Comparison of ENCODE assay signal across 8 mouse cellular contexts in the genomic region with DNA sequence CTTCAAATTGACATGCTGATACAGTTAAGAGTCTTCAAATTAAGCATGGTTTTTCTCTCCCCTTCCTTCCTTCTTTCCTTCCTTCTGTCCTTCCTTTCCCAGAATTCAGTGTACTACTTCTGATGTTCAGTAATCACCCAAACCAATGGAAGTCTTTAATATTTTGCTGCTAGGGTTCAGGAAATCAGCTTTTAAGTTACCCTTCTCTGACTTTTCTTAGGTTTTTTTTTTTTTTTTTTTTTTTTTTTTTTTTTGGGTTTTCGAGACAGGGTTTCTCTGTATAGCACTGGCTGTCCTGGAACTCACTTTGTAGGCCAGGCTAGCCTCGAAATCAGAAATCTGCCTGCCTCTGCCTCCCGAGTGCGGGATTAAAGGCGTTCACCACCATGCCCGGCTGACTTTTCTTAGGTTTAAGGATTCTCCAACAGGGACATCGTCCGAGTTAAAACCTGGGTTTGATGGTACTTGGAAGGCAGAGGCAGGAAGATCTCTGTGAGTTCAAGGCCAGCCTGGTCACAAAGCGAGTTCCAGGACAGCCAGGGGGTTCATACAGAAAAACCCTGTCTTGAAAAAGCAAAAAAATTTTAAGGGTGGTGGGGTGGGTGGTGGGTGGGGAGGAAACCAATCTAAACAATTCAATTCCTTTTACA. TPM values are rescaled to one million over a fixed set of nuclear protein-coding genes. Genes with fewer than 3 reads are reported as not detected.
A peak's percentile ranks its signal among the peaks of the same experiment; 100 is the strongest.
DNase-seq lines count a peak whose midpoint lies in the region; ATAC-seq and TF ChIP-seq lines count a peak whose summit lies in the region.

No protein-coding gene starts in this region.

- H3K36me3 ChIP-seq in lung, postnatal 0 days (ENCODE audit: insufficient read depth, low read length), result no peaks in the 10 kb centered on the region
- H3K36me3 ChIP-seq in limb, embryonic 10.5 days, result peaks cover 21% of the 10 kb centered on the region
- H3K36me3 ChIP-seq in neural tube, embryonic 13.5 days, result no peaks in the 10 kb centered on the region

- H3K27ac ChIP-seq in lung, postnatal 0 days (ENCODE audit: low read length), result no peak overlapping the region
- H3K27ac ChIP-seq in limb, embryonic 10.5 days, result peak overlapping the region; percentile 97; the same call in 1 of the 2 replicates
- H3K27ac ChIP-seq in neural tube, embryonic 13.5 days (replicated peaks), result no peak overlapping the region; the same call in 1 of the 2 replicates

- H3K9ac ChIP-seq in lung, postnatal 0 days (replicated peaks; ENCODE audit: low read depth), result no peak overlapping the region
- H3K9ac ChIP-seq in neural tube, embryonic 13.5 days, result peak overlapping the region; percentile 38; the same call in 1 of the 2 replicates

- WGBS in lung, postnatal 0 days, result 96% methylated on average over 8 of the region's 9 CpGs
- 91% methylated on average over 9 of the region's 9 CpGs for WGBS in limb, embryonic 10.5 days
- 92% methylated on average over 9 of the region's 9 CpGs for WGBS in neural tube, embryonic 13.5 days

- peaks cover 9% of the 10 kb centered on the region; the same call in 1 of the 2 replicates for H3K4me1 ChIP-seq in lung, postnatal 0 days (ENCODE audit: insufficient read depth, low read depth, low read length)
- H3K4me1 ChIP-seq in limb, embryonic 10.5 days, result peaks cover 24% of the 10 kb centered on the region
- peaks cover 25% of the 10 kb centered on the region for H3K4me1 ChIP-seq in neural tube, embryonic 13.5 days (replicated peaks)

- H3K27me3 ChIP-seq in lung, postnatal 0 days (replicated peaks; ENCODE audit: insufficient read depth, low read length), result no peaks in the 10 kb centered on the region
- no peaks in the 10 kb centered on the region for H3K27me3 ChIP-seq in limb, embryonic 10.5 days (ENCODE audit: low read depth, poor library complexity, severe bottlenecking)
- no peaks in the 10 kb centered on the region for H3K27me3 ChIP-seq in neural tube, embryonic 13.5 days

- H3K4me3 ChIP-seq in lung, postnatal 0 days (ENCODE audit: low read depth, low read length), result no peak overlapping the region
- peak overlapping the region; percentile 96 for H3K4me3 ChIP-seq in limb, embryonic 10.5 days
- peak overlapping the region; percentile 98 for H3K4me3 ChIP-seq in neural tube, embryonic 13.5 days

- no peak for TF ChIP-seq EP300 in lung, postnatal 0 days (IDR thresholded peaks at IDR 0.05)

- TF ChIP-seq CTCF in lung, postnatal 0 days (IDR thresholded peaks at IDR 0.05), result no peak

- peak overlapping the region; percentile 36; the same call in 1 of the 2 replicates for H3K4me2 ChIP-seq in lung, postnatal 0 days (replicated peaks; ENCODE audit: low read depth, low read length)
- peak overlapping the region; percentile 42 for H3K4me2 ChIP-seq in neural tube, embryonic 13.5 days

- peak; percentile 12 to 16 for DNase-seq in cerebellum, adult 18-20 months
- no peak for DNase-seq in cerebellum, postnatal 4 days (ENCODE audit: low spot score in 2 of 2)
- no peak for DNase-seq in lung, postnatal 0 days (ENCODE audit: low spot score)
- DNase-seq in lung, postnatal 36 days, result no peak
- DNase-seq in limb, embryonic 10.5 days (ENCODE audit: low spot score), result peak; percentile 33
- DNase-seq in frontal cortex, adult 2 months (ENCODE audit: extremely low spot score in 1 of 2, low spot score in 1 of 2), result no peak
- DNase-seq in layer of hippocampus, postnatal 25 days (ENCODE audit: extremely low spot score in 1 of 2, low spot score in 1 of 2), result no peak

- no peaks in the 10 kb centered on the region for H3K9me3 ChIP-seq in lung, postnatal 0 days (ENCODE audit: low read length)
- H3K9me3 ChIP-seq in limb, embryonic 10.5 days (replicated peaks), result no peaks in the 10 kb centered on the region
- H3K9me3 ChIP-seq in neural tube, embryonic 13.5 days, result no peaks in the 10 kb centered on the region

- no peak for ATAC-seq in lung, postnatal 0 days
- ATAC-seq in neural tube, embryonic 13.5 days (ENCODE audit: low read depth), result no peak

RNA-seq across cellular contexts. Expression of a gene that starts 0.9 kb away (rescaled TPM):
- 12.3 and 15.8 TPM in 2 replicates for polyA plus RNA-seq in lung, postnatal 0 days (2015; fragmentation: Nextera tagmentation; extraction: Ambion mirVana)
- polyA plus RNA-seq in limb, embryonic 10.5 days (2016; fragmentation: Nextera tagmentation; extraction: Ambion mirVana), result 35.8 and 36.6 TPM in 2 replicates
- 36.8 and 40.2 TPM in 2 replicates for polyA plus RNA-seq in neural tube, embryonic 13.5 days (2015; fragmentation: Nextera tagmentation; extraction: Ambion mirVana)
- polyA plus RNA-seq in frontal cortex, adult 2 months (2012; rRNA removed), result 75.0 and 81.0 TPM in 2 replicates
- total RNA-seq in layer of hippocampus, postnatal 25 days (2021), result 100 to 1,000 TPM in 1 of 2 experiments, 10 to 100 TPM in 1; 98.2 to 136 TPM

RNA-seq across cellular contexts. Expression of a gene that starts 24.5 kb away (rescaled TPM):
- polyA plus RNA-seq in lung, postnatal 0 days (2015; fragmentation: Nextera tagmentation; extraction: Ambion mirVana), result 7.3 and 7.8 TPM in 2 replicates
- 15.7 and 16.8 TPM in 2 replicates for polyA plus RNA-seq in limb, embryonic 10.5 days (2016; fragmentation: Nextera tagmentation; extraction: Ambion mirVana)
- polyA plus RNA-seq in neural tube, embryonic 13.5 days (2015; fragmentation: Nextera tagmentation; extraction: Ambion mirVana), result 26.2 and 28.5 TPM in 2 replicates
- polyA plus RNA-seq in frontal cortex, adult 2 months (2012; rRNA removed), result 65.7 and 66.6 TPM in 2 replicates
- total RNA-seq in layer of hippocampus, postnatal 25 days (2021), result 100 to 1,000 TPM; 115 to 117 TPM

RNA-seq across cellular contexts. Expression of a gene that starts 24.5 kb away (rescaled TPM):
- 97.1 and 114 TPM in 2 replicates for polyA plus RNA-seq in lung, postnatal 0 days (2015; fragmentation: Nextera tagmentation; extraction: Ambion mirVana)
- 170 and 186 TPM in 2 replicates for polyA plus RNA-seq in limb, embryonic 10.5 days (2016; fragmentation: Nextera tagmentation; extraction: Ambion mirVana)
- 118 and 129 TPM in 2 replicates for polyA plus RNA-seq in neural tube, embryonic 13.5 days (2015; fragmentation: Nextera tagmentation; extraction: Ambion mirVana)
- polyA plus RNA-seq in frontal cortex, adult 2 months (2012; rRNA removed), result 70.9 and 73.9 TPM in 2 replicates
- total RNA-seq in layer of hippocampus, postnatal 25 days (2021), result 10 to 100 TPM; 35.0 to 36.0 TPM

Comparison
In these comparisons a context has a peak if more than half of its experiments do, and no peak if none do; other contexts are left out.
1. DNase-seq: peak in cerebellum, adult 18-20 months (2 of 2) and limb, embryonic 10.5 days (single experiment); none in cerebellum, postnatal 4 days (0 of 2), lung, postnatal 0 days (single experiment), lung, postnatal 36 days (single experiment), frontal cortex, adult 2 months (0 of 2) and layer of hippocampus, postnatal 25 days (0 of 2).